Mouse (Mus musculus) liver, embryonic 11.5 days (tissue): ENCODE measurements around the gene Fat1. TPM values are rescaled to one million over a fixed set of nuclear protein-coding genes. Genes with fewer than 3 reads are reported as not detected.

Experiments used
- ATAC-seq: fragments of 200-750 bp; cut with Nextera tagmentation; replicated peaks from 2 replicates; pipeline ENCODE4 v1.8.0; 2017; ENCODE audit warnings: moderate number of reproducible peaks, mild to moderate bottlenecking, moderate TSS enrichment, moderate library complexity; ENCODE audit not compliant: low FRiP score
- DNase-seq: peaks from one replicate; pipeline ENCODE4 v3.0.0-alpha.2; 2017; ENCODE audit warnings: low spot score
- H3K27ac ChIP-seq: fragments of 300-500 bp; sonication (generic); 2 replicates; pipeline ENCODE4 v1.5.1; 2014; ENCODE audit warnings: mild to moderate bottlenecking, low read depth, low read length, control low read depth
- H3K27me3 ChIP-seq: fragments of 300-500 bp; sonication (generic); replicated peaks from 2 replicates; pipeline ENCODE4 v1.6.1; 2014; ENCODE audit warnings: low read length, mixed read lengths; ENCODE audit not compliant: control insufficient read depth, insufficient read depth
- H3K36me3 ChIP-seq: fragments of 300-500 bp; sonication (generic); 2 replicates; pipeline ENCODE4 v1.6.1; 2014; ENCODE audit warnings: mild to moderate bottlenecking, low read length, moderate library complexity, mixed read lengths; ENCODE audit not compliant: control insufficient read depth, insufficient read depth
- H3K4me1 ChIP-seq: fragments of 300-500 bp; sonication (generic); replicated peaks from 2 replicates; pipeline ENCODE4 v1.6.1; 2014; ENCODE audit warnings: low read length, mixed read lengths; ENCODE audit not compliant: control insufficient read depth, insufficient read depth
- H3K4me2 ChIP-seq: fragments of 300-500 bp; sonication (generic); 2 replicates; pipeline ENCODE4 v1.6.1; 2014; ENCODE audit warnings: mild to moderate bottlenecking, control low read depth, moderate library complexity
- H3K4me3 ChIP-seq: fragments of 300-500 bp; sonication (generic); 2 replicates; pipeline ENCODE4 v1.5.1; 2014; ENCODE audit warnings: low read depth, low read length, control low read depth
- H3K9ac ChIP-seq: fragments of 300-500 bp; sonication (generic); 2 replicates; pipeline ENCODE4 v1.6.1; 2014; ENCODE audit warnings: low read depth, low read length, control low read depth
- H3K9me3 ChIP-seq: fragments of 300-500 bp; sonication (generic); 2 replicates; pipeline ENCODE4 v1.6.1; 2016; ENCODE audit warnings: low read length, inconsistent platforms, mixed read lengths; ENCODE audit not compliant: control insufficient read depth
- WGBS: fragments of 180-500 bp; shearing (Covaris S2); extraction: QIAGEN DNeasy Blood & Tissue Kit; methylation state at CpG from one replicate; pipeline ENCODE4 v1.1.7; 2014; 5-methylcytosine and 5-hydroxymethylcytosine counted together
- polyA plus RNA-seq: library from polyadenylated mRNA; unstranded; fragments of >200 nt; fragmentation: Nextera tagmentation; extraction: Ambion mirVana; gene quantifications from 2 replicates; pipeline ENCODE4 v1.2.1, GENCODE M21; 2014

Gene Fat1
- polyA plus RNA-seq, 1 experiment from 2014 or later: 7.8 TPM

DNA sequence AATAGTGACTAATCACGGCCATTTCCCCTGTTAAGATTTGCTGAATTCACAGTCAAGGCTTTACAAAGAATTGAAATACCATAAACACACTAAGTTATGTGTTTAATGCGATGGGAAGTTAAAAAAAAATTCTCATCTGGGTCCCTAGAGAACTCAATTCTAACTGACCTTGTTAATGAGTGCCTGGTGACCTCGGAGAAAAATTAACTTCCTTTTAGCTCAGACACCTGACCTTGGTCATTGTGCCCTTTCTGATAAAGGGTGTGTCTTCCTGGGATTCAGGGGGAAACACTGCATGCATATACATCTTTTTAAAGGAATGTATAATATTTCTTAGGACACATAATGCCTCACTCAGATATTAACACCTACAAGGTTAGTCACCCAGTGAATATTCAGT is 68.8 kb downstream of the Fat1 start:
- no peak for DNase-seq
- Histone ChIP-seq H3K9me3 (no peaks in the 10 kb centered on the region), H3K27ac (no peak overlapping the region), H3K4me2 (no peak overlapping the region), H3K4me3 (no peak overlapping the region), H3K9ac (no peak overlapping the region), H3K36me3 (no peaks in the 10 kb centered on the region), H3K4me1 (peaks cover 14% of the 10 kb centered on the region), H3K27me3 (no peaks in the 10 kb centered on the region)
- WGBS: 58% methylated on average over 3 of the region's 3 CpGs
- ATAC-seq: no peak

DNA sequence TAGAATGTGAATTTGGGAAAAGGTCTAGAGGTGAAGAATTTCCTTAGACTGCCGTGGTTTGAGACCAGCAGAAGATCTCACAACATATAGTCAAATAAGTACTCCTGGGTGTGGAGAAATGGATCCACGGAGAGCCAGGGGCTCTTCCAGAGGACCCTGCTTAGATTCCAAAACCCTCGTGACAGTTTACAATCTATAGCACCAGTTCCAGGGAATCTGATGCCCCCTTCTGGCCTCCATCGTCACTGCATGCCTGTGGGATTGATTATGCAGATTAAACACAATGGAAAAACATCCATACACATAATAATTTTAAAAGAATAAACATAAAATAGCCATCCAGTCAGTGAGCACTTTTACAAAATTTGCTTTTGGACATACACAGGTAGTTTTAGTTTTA is 75.4 kb downstream of the Fat1 start:
- Histone ChIP-seq H3K4me1 (no peaks in the 10 kb centered on the region), H3K4me2 (no peak overlapping the region), H3K27ac (no peak overlapping the region), H3K36me3 (peaks cover 2% of the 10 kb centered on the region; the same call in 1 of the 2 replicates), H3K9me3 (no peaks in the 10 kb centered on the region), H3K27me3 (no peaks in the 10 kb centered on the region), H3K9ac (no peak overlapping the region), H3K4me3 (no peak overlapping the region)
- DNase-seq (no peak), ATAC-seq (no peak)
- 35% methylated on average over 4 of the region's 4 CpGs for WGBS

DNA sequence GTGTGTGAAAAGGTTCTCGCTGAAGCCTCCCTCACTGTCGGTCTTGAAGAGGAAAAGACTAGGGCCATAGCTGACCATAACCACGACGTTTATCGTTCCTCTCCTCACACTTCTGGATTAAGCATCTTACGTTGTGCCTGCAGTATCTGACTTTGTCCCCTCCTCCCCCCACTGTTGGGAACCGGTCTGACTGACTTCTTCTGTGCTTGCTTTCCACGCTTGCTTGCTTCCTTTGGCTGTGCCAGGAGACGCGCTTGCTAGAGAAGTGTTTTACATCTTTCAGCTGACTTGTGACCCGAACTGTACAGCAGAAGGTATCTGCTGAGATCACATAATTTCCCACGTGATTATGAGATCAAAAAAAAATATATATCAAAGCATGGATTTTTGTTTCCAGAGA is 76.5 kb downstream of the Fat1 start:
- 73% methylated on average over 12 of the region's 12 CpGs for WGBS
- no peak overlapping the region for H3K4me2 ChIP-seq
- DNase-seq: no peak
- no peak overlapping the region for H3K4me3 ChIP-seq
- H3K9me3 ChIP-seq: no peaks in the 10 kb centered on the region
- H3K4me1 ChIP-seq: no peaks in the 10 kb centered on the region
- ATAC-seq: no peak
- no peak overlapping the region for H3K27ac ChIP-seq
- no peaks in the 10 kb centered on the region for H3K27me3 ChIP-seq
- H3K9ac ChIP-seq: no peak overlapping the region
- H3K36me3 ChIP-seq: peaks cover 2% of the 10 kb centered on the region; the same call in 1 of the 2 replicates

DNA sequence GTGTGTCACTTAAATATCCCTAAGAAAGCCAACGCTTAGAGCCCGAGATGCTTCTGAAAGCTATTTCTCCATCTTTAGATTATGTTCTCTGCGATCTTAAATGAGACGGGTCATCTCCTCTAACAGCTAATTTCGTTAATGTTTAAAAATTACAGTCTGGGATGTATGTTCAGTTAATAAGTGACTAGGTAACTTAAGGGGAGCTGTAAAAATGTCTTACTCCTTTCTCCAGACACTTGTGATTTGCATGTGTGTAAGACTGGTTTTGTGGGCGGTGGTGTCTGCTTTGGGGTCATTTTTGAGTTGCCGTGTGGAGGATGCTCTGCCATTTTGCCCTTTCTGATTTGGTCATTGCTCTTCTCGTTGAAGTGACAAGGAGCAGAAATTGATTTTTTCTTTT is 78.6 kb downstream of the Fat1 start:
- H3K9me3 ChIP-seq: no peaks in the 10 kb centered on the region
- H3K4me2 ChIP-seq: no peak overlapping the region
- no peak overlapping the region for H3K9ac ChIP-seq
- H3K27ac ChIP-seq: no peak overlapping the region
- 91% methylated on average over 8 of the region's 8 CpGs for WGBS
- no peaks in the 10 kb centered on the region for H3K27me3 ChIP-seq
- H3K36me3 ChIP-seq: peaks cover 2% of the 10 kb centered on the region; the same call in 1 of the 2 replicates
- no peak overlapping the region for H3K4me3 ChIP-seq
- no peak for DNase-seq
- no peaks in the 10 kb centered on the region for H3K4me1 ChIP-seq
- ATAC-seq: no peak

DNA sequence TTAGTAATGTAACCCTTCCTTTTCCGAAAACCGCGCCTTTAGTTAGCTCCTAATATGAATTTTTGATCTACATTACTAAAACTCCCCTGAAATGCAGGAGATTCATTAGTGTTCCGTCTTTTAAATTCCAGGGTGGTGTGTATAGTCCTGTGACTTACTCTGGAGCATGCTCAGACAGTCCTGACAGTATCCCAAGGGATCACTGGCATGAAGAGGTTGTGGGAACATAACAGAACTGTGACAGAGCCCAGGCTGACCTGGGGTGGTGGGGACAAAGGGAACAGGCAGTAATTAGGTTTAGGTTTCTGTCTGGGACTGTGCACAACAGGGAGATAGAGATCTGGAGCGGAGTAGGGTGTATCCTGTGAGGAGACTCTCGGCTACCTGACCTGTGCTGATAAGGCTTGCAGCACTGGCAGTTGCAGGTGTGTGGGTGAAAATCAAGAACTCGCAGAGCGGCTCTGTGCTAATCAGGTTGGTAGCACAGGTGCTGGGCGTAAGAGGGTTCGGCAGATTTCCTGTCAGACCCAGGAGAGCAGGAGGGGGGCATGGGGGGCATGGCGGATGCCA is 79.3 kb downstream of the Fat1 start:
- H3K4me3 ChIP-seq: no peak overlapping the region
- WGBS: 82% methylated on average over 11 of the region's 11 CpGs
- H3K9me3 ChIP-seq: no peaks in the 10 kb centered on the region
- DNase-seq: no peak
- no peaks in the 10 kb centered on the region for H3K4me1 ChIP-seq
- H3K27ac ChIP-seq: no peak overlapping the region
- H3K36me3 ChIP-seq: peaks cover 2% of the 10 kb centered on the region; the same call in 1 of the 2 replicates
- no peak for ATAC-seq
- no peaks in the 10 kb centered on the region for H3K27me3 ChIP-seq
- no peak overlapping the region for H3K4me2 ChIP-seq
- no peak overlapping the region for H3K9ac ChIP-seq

DNA sequence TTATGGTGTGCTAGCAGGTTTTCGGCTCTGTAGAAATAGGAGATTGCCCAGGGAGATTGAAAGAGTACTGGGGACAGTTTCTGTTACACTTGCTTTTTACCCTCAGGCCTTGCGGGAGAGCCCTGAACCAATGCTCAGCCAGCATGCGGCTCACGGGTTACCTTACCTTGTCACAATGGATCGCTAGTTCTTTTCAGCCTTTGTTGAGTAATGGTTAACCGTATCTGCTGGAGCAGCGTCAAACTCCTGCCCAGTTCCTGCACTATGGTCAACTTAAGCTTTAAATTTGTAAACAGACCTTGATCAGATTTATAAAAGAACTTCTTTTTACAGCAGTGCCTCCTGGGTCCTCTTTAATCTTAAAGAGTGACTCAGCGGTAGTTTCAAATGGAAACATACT is 80.6 kb downstream of the Fat1 start:
- H3K4me1 ChIP-seq: no peaks in the 10 kb centered on the region
- H3K27ac ChIP-seq: no peak overlapping the region
- 89% methylated on average over 8 of the region's 8 CpGs for WGBS
- ATAC-seq (no peak), DNase-seq (no peak)
- H3K9me3 ChIP-seq: no peaks in the 10 kb centered on the region
- H3K9ac ChIP-seq: no peak overlapping the region
- H3K36me3 ChIP-seq: no peaks in the 10 kb centered on the region; the same call in 1 of the 2 replicates
- no peak overlapping the region for H3K4me2 ChIP-seq
- H3K4me3 ChIP-seq: no peak overlapping the region
- no peaks in the 10 kb centered on the region for H3K27me3 ChIP-seq

DNA sequence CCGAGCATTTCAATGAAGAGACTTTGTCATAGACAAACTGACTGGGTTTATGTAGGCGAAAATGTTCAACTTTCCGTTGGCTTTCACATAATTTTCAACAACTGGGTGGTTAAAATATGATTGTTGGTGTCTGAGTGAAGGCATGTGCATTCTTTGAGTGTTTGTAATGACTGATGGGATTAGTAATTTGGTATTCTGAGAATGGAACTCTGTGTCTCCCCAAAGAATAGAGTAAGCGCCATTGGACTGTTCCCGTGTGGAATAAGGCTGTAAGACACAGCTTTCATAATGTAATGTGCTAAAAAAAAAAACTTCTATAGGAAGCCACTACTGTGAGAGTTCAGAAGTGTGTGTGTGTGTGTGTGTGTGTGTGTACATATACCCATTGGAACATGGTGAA is 84.0 kb downstream of the Fat1 start:
- DNase-seq: no peak
- no peak for ATAC-seq
- Histone ChIP-seq H3K27me3 (no peaks in the 10 kb centered on the region), H3K9me3 (no peaks in the 10 kb centered on the region), H3K36me3 (peaks cover 12% of the 10 kb centered on the region), H3K4me2 (no peak overlapping the region), H3K4me1 (no peaks in the 10 kb centered on the region), H3K9ac (no peak overlapping the region), H3K4me3 (no peak overlapping the region), H3K27ac (no peak overlapping the region)
- WGBS: 88% methylated on average over 5 of the region's 5 CpGs

DNA sequence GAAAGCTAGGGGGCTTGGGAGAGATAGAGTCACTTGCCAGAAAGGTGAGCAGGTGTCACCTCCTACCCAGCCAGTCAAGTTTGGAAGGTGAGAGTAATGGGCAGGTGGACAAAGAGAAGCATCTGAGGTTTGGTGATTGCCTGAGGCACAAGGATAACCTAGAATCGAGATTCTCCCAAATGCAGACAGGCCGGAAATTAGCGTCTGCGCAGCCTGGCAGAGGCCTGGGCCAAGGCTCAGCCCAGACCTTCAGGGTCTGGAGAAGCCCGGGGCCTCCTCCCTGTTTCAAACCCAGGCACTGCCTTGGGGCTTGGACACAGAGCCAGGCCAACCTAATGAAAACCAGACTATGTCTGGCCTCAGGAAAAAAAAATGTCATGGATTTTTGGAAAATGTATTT is 85.9 kb downstream of the Fat1 start:
- 89% methylated on average over 5 of the region's 5 CpGs for WGBS
- Histone ChIP-seq H3K9me3 (no peaks in the 10 kb centered on the region), H3K27me3 (no peaks in the 10 kb centered on the region), H3K4me3 (no peak overlapping the region), H3K36me3 (peaks cover 23% of the 10 kb centered on the region), H3K27ac (no peak overlapping the region), H3K4me2 (no peak overlapping the region), H3K9ac (no peak overlapping the region), H3K4me1 (no peaks in the 10 kb centered on the region)
- no peak for ATAC-seq
- no peak for DNase-seq

DNA sequence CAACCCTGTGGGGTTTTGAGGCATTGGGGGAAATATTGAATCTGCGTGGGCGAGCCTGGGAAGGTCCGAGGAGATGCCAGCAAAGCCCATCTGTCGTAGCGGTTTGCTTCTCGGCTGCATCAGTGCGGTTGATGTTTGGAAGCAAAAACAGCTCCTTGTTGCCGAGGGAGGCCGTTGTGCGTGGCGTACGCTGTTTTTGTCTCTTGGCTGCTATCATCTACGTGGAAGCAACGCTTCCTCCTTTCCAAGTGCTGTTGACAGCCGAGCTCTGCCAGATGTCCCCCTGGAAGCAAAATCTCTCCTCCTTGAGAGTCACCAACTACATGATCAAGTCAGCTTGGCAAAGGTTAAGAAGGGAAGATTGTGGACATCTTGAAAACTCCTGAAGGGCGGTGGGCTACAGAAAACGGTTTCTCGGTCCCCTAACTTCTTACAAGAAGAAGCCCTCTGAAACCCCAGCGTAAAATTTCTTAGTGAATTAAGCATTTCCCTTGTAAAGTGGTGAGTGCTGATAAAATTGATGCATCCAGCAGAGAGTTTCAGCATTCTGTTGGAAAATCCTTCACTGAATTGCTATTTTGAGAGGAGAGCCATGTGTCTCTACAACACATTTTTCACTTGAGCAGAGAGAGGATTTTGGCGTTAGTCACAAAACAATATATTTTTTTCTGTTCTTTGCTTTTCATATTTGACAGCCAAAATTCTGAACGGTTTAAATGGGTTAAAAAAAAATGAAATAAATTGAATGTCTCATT is 86.8 kb downstream of the Fat1 start:
- Histone ChIP-seq H3K4me1 (no peaks in the 10 kb centered on the region), H3K27ac (no peak overlapping the region), H3K4me3 (no peak overlapping the region), H3K27me3 (no peaks in the 10 kb centered on the region), H3K4me2 (no peak overlapping the region), H3K36me3 (peaks cover 27% of the 10 kb centered on the region), H3K9me3 (no peaks in the 10 kb centered on the region), H3K9ac (no peak overlapping the region)
- ATAC-seq (no peak), DNase-seq (no peak)
- WGBS: 86% methylated on average over 21 of the region's 21 CpGs
